Mouse (Mus musculus) liver, adult 2 months (tissue): Measurements from ENCODE around the gene Sh3d21.

Experiments
- CTCF ChIP-seq: fragments of 200-500 bp; IDR thresholded peaks from 2 replicates; pipeline ENCODE4 v1.5.1; 2011; ENCODE audit warnings: low read depth, low read length, control low read depth
- POLR2A ChIP-seq: fragments of 200-500 bp; IDR thresholded peaks from 2 replicates; pipeline ENCODE4 v1.6.1; 2011; ENCODE audit warnings: low read length, control low read depth; ENCODE audit not compliant: insufficient read depth; ENCODE audit errors: extremely low read depth

DNA sequence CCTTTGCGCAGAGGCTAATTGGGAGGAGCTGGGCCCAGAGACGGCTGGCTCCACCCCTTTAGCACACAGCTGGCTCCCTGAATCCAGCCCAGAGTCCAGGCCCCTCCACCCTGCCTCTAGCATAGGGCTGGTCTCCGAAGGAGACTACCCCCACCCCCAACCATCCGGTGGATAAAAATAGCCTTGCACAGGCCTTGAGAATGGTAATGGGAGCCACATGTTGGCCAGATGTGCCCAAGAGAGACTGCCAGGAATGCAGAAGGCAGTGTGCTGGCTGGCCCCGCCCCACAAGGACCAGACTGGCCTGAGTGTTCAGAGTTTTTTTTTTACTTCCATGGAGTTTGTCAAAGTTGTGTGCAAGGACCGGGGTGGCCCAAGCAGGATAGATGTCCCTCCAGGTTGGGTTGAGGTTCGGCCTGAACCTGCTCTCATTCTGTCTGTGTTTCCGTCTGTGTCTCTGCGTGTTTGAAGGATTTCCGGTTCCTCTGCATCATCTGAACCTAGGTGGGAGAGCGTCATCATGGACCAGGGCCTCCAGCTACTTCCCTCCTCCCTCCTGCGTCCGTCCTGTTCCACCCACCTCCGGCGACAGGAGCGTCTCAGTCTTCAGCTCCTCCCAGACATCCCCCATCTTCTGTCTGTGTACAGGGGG lies 12.9 kb downstream of the Sh3d21 start:
- TF ChIP-seq POLR2A (no peak), CTCF (no peak)
